Mouse (Mus musculus) olfactory bulb, adult 2 months (tissue): ENCODE results near the gene Minpp1.

Source experiments
- CTCF ChIP-seq: fragments of 200-500 bp; IDR thresholded peaks from 2 replicates; pipeline ENCODE4 v1.5.1; 2012; ENCODE audit warnings: low read depth, mild to moderate bottlenecking, low read length, moderate library complexity; ENCODE audit not compliant: insufficient read depth
- POLR2A ChIP-seq: fragments of 200-500 bp; IDR thresholded peaks from 2 replicates; pipeline ENCODE4 v1.6.1; 2012; ENCODE audit warnings: mild to moderate bottlenecking, low read depth, low read length, moderate library complexity; ENCODE audit not compliant: insufficient read depth

GRCm38 (mm10) chr19:32507526-32507925 is 22.0 kb downstream of the Minpp1 start:
- TF ChIP-seq POLR2A, result no peak
- TF ChIP-seq CTCF, result no peak
